Mouse (Mus musculus): ENCODE measurements around the gene Catip. TPM values are rescaled to one million over a fixed set of nuclear protein-coding genes. Genes with fewer than 3 reads are reported as not detected.

Gene Catip
- 8.5 TPM for polyA plus RNA-seq (2014; fragmentation: Illumina TruSeq; extraction: RNeasy Lipid Tissue Mini Kit (QIAGEN cat#74804); ENCODE audit: low read depth, low replicate concordance)

DNA sequence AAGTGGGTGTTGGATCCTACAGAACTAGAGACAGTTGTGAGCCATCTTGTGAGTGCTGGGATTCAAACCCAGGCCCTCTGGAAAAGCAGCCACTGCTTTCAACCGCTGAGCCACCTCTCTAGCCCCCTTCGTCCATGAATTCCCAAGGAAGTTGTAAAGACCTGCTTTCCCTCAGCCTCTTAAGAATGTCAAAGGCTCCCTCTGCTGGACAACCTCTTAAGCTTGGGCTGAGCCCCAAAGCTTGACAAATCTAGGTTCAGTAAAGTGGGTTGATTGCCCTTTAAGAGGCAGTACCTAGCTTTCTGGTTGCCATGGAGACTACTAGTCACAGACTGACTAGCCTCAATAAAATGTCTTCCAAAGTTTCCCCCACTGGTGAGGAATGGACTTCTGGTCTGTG is at the start of gene Catip:
TSS of gene Catip (plus strand) at position 297 of the 400 bp plus-strand sequence.

DNA sequence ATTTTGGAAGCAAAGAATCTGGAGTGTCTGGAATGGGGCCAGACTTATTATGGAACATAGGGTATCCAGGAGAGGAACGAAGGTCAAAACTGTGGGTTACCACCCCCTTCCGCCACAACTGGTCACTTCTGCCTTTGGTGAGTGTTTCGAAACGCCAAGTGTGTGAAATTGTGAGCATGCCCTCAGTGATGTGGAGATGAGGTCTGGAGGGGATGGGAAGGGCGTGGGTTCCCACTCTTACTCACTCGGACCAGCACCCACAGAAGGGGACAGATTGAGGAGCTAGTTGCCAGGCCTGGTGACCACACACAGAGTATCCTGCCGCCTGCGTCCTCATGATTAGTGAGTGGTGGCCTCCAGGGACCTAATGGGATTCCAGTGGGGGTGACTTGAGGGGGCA is 13.1 kb downstream of the Catip start, which contains the start of gene Slc11a1:
TSS of gene Slc11a1 (plus strand) at position 216 of the 400 bp plus-strand sequence.

DNA sequence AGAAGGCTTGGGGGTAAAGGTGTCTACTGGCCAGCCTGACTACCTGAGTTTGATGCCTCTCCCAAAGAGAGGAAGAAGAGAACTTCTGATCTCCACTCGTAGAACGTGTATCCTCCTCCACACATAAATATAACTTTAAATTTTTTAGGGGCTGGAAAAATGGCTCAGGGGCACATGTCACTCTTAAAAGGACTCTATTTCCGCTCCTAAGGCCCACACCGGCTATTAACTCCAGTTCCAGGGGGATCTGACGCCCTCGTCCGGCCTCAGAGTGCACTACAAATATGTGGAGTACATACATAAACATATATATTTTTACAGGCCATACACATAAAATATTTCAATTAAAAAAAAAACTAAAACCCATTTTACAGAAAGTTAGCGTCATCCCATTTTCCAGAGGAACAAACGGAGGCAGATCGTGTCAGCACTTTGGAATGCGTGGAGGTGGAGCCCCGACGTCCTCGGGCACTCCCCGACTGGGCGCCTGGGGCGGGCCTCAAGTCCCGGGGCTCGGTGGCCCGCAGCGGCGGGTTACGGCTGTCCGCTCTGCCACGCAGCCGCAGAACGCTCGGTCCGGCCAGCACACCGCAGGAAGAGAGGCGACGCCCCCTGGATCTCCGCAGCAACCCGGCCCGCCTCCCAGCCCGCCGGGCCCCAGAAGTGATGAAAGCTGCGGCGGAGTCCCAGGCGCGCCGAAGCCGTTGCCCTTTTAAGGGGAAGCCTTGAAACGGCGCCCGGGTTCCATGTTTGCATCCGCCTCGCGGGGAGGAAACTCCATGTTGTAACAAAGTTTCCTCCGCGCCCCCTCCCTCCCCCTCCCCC is 29.2 kb downstream of the Catip start, which contains the start of gene Ctdsp1:
TSS of gene Ctdsp1 (plus strand) at position 586 of the 825 bp plus-strand sequence.

DNA sequence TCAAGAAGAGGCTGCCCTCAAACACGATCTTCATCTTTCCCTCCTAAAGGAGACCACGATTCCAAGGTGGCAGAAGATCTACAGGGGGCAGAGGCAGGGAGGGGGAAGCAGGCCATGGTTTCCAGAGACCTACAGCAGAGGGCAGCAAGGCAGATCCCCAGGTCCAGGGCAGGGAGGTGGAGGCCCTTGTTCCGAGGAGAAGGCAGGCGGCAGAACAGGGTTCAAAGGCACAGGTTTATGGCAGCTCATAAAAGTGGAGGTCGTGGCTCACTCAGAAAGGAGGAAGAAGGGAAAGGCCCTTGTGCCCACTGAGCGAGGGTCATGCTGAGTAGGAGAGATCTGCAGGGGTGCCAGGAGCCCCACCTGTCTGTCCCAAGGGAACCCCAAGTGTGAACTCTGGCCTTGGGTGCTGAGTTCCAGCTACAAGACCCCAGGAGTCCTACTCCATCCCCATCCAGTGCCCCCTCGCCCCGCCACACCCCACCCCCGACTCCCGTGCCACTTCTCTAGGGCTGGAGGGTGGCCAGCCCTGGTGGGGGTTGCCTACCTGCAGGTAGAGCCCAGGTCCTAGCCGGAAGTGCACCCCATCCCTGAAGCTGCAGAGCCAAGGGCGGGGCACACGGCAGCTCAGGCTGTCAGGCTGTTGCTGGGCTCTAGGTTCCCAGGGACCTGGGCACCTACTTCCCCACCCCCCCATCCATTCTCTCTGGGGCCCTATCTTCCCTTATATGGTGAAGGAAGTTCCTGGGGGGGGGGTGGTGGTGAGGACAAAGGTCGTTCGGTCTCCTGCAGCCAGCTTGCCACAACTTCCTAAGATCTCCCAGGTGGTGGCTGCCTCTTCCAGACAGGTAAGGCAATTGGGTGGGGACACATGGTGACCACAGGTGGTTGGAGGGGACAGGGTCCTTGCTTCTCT is 46.9 kb downstream of the Catip start, which contains the start of gene Vil1:
TSS of gene Vil1 (plus strand) at position 788 of the 916 bp plus-strand sequence.

Other genes with a start within 250 kb of the Catip start
- 12.4 TPM for gene Tns1, start 237.7 kb upstream of the Catip start, polyA plus RNA-seq (2014; fragmentation: Illumina TruSeq; extraction: RNeasy Lipid Tissue Mini Kit (QIAGEN cat#74804); ENCODE audit: low read depth, low replicate concordance)
- 0.08 TPM for gene Rufy4, start 236.6 kb upstream of the Catip start, polyA plus RNA-seq (2014; fragmentation: Illumina TruSeq; extraction: RNeasy Lipid Tissue Mini Kit (QIAGEN cat#74804); ENCODE audit: low read depth, low replicate concordance)
- not detected for gene Cxcr2, start 208.1 kb upstream of the Catip start, polyA plus RNA-seq (2014; fragmentation: Illumina TruSeq; extraction: RNeasy Lipid Tissue Mini Kit (QIAGEN cat#74804); ENCODE audit: low read depth, low replicate concordance)
- gene Cxcr1, start 167.5 kb upstream of the Catip start, polyA plus RNA-seq (2014; fragmentation: Illumina TruSeq; extraction: RNeasy Lipid Tissue Mini Kit (QIAGEN cat#74804); ENCODE audit: low read depth, low replicate concordance): not detected
- gene Arpc2, start 126.0 kb upstream of the Catip start, polyA plus RNA-seq (2014; fragmentation: Illumina TruSeq; extraction: RNeasy Lipid Tissue Mini Kit (QIAGEN cat#74804); ENCODE audit: low read depth, low replicate concordance): 310 TPM
- not detected for gene Gpbar1, start 83.6 kb upstream of the Catip start, polyA plus RNA-seq (2014; fragmentation: Illumina TruSeq; extraction: RNeasy Lipid Tissue Mini Kit (QIAGEN cat#74804); ENCODE audit: low read depth, low replicate concordance)
- 17.6 TPM for gene Aamp, start 77.4 kb upstream of the Catip start, polyA plus RNA-seq (2014; fragmentation: Illumina TruSeq; extraction: RNeasy Lipid Tissue Mini Kit (QIAGEN cat#74804); ENCODE audit: low read depth, low replicate concordance)
- gene Pnkd, start 77.2 kb upstream of the Catip start, polyA plus RNA-seq (2014; fragmentation: Illumina TruSeq; extraction: RNeasy Lipid Tissue Mini Kit (QIAGEN cat#74804); ENCODE audit: low read depth, low replicate concordance): 4.7 TPM
- gene Tmbim1, start 56.5 kb upstream of the Catip start, polyA plus RNA-seq (2014; fragmentation: Illumina TruSeq; extraction: RNeasy Lipid Tissue Mini Kit (QIAGEN cat#74804); ENCODE audit: low read depth, low replicate concordance): 2.1 TPM
- 0.35 TPM for gene Slc11a1, start 13.1 kb downstream of the Catip start, polyA plus RNA-seq (2014; fragmentation: Illumina TruSeq; extraction: RNeasy Lipid Tissue Mini Kit (QIAGEN cat#74804); ENCODE audit: low read depth, low replicate concordance)
- 2.3 TPM for gene Ctdsp1, start 29.4 kb downstream of the Catip start, polyA plus RNA-seq (2014; fragmentation: Illumina TruSeq; extraction: RNeasy Lipid Tissue Mini Kit (QIAGEN cat#74804); ENCODE audit: low read depth, low replicate concordance)
- gene Vil1, start 47.3 kb downstream of the Catip start, polyA plus RNA-seq (2014; fragmentation: Illumina TruSeq; extraction: RNeasy Lipid Tissue Mini Kit (QIAGEN cat#74804); ENCODE audit: low read depth, low replicate concordance): 0.08 TPM
- gene Cnot9, start 143.9 kb downstream of the Catip start, polyA plus RNA-seq (2014; fragmentation: Illumina TruSeq; extraction: RNeasy Lipid Tissue Mini Kit (QIAGEN cat#74804); ENCODE audit: low read depth, low replicate concordance): 38.2 TPM
- 174 TPM for gene Plcd4, start 180.8 kb downstream of the Catip start, polyA plus RNA-seq (2014; fragmentation: Illumina TruSeq; extraction: RNeasy Lipid Tissue Mini Kit (QIAGEN cat#74804); ENCODE audit: low read depth, low replicate concordance)
- 123 TPM for gene Usp37, start 182.2 kb downstream of the Catip start, polyA plus RNA-seq (2014; fragmentation: Illumina TruSeq; extraction: RNeasy Lipid Tissue Mini Kit (QIAGEN cat#74804); ENCODE audit: low read depth, low replicate concordance)
- gene Zfp142, start 226.1 kb downstream of the Catip start, polyA plus RNA-seq (2014; fragmentation: Illumina TruSeq; extraction: RNeasy Lipid Tissue Mini Kit (QIAGEN cat#74804); ENCODE audit: low read depth, low replicate concordance): 3.1 TPM
- 2.4 TPM for gene Bcs1l, start 226.2 kb downstream of the Catip start, polyA plus RNA-seq (2014; fragmentation: Illumina TruSeq; extraction: RNeasy Lipid Tissue Mini Kit (QIAGEN cat#74804); ENCODE audit: low read depth, low replicate concordance)
- 59.3 TPM for gene Rnf25, start 239.3 kb downstream of the Catip start, polyA plus RNA-seq (2014; fragmentation: Illumina TruSeq; extraction: RNeasy Lipid Tissue Mini Kit (QIAGEN cat#74804); ENCODE audit: low read depth, low replicate concordance)
- 150 TPM for gene Stk36, start 239.3 kb downstream of the Catip start, polyA plus RNA-seq (2014; fragmentation: Illumina TruSeq; extraction: RNeasy Lipid Tissue Mini Kit (QIAGEN cat#74804); ENCODE audit: low read depth, low replicate concordance)